Mouse (Mus musculus): ENCODE measurements around the gene Nrap. TPM values are rescaled to one million over a fixed set of nuclear protein-coding genes. Genes with fewer than 3 reads are reported as not detected.

Gene Nrap
- polyA plus RNA-seq (2012; rRNA removed), result 4.6 and 5.2 TPM in 2 replicates

GRCm38 (mm10) chr19:56389879-56390278, at the start of gene Nrap:
Nrap (minus strand) TSS chr19:56390037.

GRCm38 (mm10) chr19:56396669-56397621, 7.1 kb upstream of the Nrap start, which contains the start of gene Casp7:
Casp7 (plus strand) TSS chr19:56397129.

GRCm38 (mm10) chr19:56286866-56287265, 103.0 kb downstream of the Nrap start, which contains the start of gene Habp2:
Habp2 (plus strand) TSS chr19:56287137.

Other genes with a start within 250 kb of the Nrap start
- gene Habp2, start 102.9 kb downstream of the Nrap start, polyA plus RNA-seq (2012; rRNA removed), result 0.62 TPM in 1 of 2 replicates, not detected in the other
- 53.5 and 61.3 TPM in 2 replicates for gene Casp7, start 7.1 kb upstream of the Nrap start, polyA plus RNA-seq (2012; rRNA removed)
- gene Plekhs1, start 71.6 kb upstream of the Nrap start, polyA plus RNA-seq (2012; rRNA removed), result 0.22 and 0.31 TPM in 2 replicates
- 4.1 and 4.5 TPM in 2 replicates for gene Dclre1a, start 158.2 kb upstream of the Nrap start, polyA plus RNA-seq (2012; rRNA removed)
- gene Nhlrc2, start 158.2 kb upstream of the Nrap start, polyA plus RNA-seq (2012; rRNA removed), result 9.9 and 10.9 TPM in 2 replicates

Data from colon, adult 2 months (tissue).